Mouse (Mus musculus) spleen, adult 18-20 months (tissue): ENCODE data around the gene Cul9.
A peak's percentile ranks its signal among the peaks of the same experiment; 100 is the strongest.
"Not testable (repeated sequence)": the region's sequence is repeated elsewhere in the genome, so short reads cannot be mapped to it uniquely, and the experiment has no call there.

Experiments
- DNase-seq, 2 experiments: peaks; one replicate each; pipeline ENCODE4 v3.0.0; 2022; ENCODE audit warnings: mixed read lengths in 2 of 2

Cul9 gene

GRCm38 (mm10) chr17:46545813-46546564 lies at the start of gene Cul9:
Cul9 (minus strand) TSS chr17:46546388.
- DNase-seq: peak; percentile 39 to 53

GRCm38 (mm10) chr17:46595336-46595735 lies 49.1 kb upstream of the Cul9 start:
- no peak for DNase-seq

GRCm38 (mm10) chr17:46594606-46595005 lies 48.4 kb upstream of the Cul9 start:
- DNase-seq: no peak

- no peak for DNase-seq
Observed at GRCm38 (mm10) chr17:46593124-46593523, 46.9 kb upstream of the Cul9 start.

- no peak for DNase-seq
Observed at GRCm38 (mm10) chr17:46591406-46591805, 45.2 kb upstream of the Cul9 start.

DNA sequence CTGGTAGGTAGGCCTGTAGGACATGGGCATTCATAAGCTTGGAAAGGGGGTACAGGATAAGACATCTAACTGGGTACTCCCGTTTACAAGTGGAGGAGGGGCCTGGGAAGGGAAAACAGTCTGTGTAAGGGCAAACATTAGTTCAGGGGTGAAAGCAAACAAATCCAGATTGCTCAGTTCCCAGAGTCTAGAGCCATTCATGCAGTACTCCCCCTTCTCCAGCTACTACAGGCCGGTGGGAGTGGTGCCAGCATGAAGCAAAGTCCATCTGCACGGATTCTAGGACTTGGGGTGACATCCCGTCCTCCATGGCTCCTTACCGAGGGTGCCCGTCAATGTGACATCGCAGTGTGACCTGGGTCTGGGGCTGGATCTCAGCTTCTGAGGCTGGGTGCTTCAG lies 44.3 kb upstream of the Cul9 start:
- no peak for DNase-seq

GRCm38 (mm10) chr17:46589635-46590314 lies 43.6 kb upstream of the Cul9 start:
- DNase-seq: no peak

DNA sequence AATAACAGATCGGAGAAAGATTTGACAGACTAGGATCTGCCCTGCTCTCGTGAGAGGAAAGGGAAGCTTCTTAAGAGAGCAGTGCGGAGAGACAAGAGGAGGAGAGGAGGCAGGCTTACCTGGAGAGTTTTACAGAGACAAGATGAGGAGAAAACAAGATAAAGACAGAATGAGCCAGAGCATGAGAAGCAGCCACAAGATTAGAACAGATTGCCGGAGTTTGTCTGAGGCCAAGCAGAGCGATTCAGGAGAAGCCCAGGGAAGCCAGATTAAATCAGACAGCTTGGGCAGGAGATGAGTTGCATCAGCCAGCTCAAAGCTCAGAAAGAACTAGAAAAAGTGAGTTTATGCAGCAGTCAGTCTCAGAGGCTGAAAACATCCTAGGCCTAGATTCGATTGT lies 42.7 kb upstream of the Cul9 start:
- no peak for DNase-seq

DNA sequence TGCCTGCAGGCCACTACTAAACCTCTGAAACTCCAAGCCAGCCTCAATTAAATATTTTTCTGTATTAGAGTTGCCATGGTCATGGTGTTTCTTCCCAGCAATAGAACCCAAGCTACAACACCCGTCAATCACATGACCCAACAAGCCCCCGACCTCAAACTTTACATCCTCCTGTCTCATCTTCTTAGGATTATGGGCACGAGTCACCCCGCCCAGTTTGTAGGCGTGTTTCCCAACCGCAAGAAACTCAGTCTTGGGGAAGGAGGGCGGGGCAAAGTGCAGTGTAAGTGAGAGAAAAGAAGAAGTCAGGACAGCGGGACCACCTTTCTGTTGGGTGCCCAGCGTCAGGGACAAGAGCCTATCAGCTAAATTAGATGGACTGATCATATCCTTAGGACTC lies 42.0 kb upstream of the Cul9 start:
- no peak for DNase-seq

- no peak for DNase-seq
Observed at GRCm38 (mm10) chr17:46586327-46586726, 40.1 kb upstream of the Cul9 start.

GRCm38 (mm10) chr17:46578650-46579049 lies 32.5 kb upstream of the Cul9 start:
- DNase-seq: no peak

DNA sequence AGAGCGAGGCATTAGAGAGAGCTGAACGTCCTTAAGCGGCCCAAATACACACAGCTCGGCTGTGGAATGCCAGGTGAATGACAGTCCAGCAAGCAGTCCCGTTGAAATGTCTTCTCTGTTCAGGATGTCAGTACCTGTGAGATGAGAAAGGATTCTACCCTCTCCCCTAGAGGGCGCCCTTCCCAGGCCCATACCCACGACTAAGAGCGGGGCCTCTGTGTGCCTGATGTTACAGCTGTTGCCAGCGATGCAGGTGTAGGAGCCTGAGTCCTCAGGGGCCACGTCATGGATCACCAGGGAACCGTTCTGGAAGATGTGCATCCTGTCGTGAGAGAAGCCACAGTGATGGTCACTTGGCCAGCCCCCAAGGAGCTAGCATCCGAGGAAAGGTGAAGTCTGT lies 29.9 kb upstream of the Cul9 start:
- peak in 1 of 2 experiments; percentile 21 for DNase-seq

DNA sequence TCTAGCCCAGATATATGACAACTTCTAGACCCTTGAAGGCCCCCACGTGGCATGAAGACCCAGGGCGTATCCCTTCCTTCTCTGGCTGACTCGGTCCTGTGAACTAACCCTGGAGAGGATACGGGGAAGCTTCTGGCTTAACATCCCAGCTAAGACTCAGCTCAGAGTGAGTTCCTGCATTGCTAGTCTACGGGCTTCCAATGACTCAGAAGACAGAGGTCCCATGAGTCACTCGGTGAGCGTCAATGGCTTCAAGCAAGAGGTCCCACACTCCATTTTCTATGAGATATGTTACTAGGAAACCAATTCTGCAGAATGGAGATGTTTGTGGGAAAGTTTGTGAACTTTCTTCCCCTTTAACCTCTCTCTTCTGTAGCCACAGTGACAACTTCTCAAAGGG lies 28.3 kb upstream of the Cul9 start:
- no peak for DNase-seq

DNA sequence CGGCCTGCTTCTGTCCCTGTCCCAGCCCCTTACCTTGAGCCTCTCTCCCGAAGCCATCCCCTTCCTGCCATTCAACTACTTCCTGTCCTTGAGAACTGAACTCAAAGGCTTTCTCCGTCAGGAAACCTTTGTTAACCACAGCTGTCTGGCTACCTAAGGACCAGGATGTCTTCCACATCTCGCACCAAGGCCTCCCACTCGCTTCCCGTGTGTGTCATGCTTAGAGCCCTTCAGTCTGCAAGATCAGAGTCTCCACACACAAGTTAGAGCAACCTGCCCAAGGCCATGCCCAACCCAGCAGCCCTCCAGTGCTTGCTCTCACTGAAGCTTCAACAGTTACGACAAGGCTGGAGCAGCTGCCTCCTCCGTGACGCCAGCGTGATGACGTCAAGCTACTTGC lies 24.8 kb upstream of the Cul9 start:
- DNase-seq: no peak

- no peak for DNase-seq
Observed at GRCm38 (mm10) chr17:46559146-46559545, 13.0 kb upstream of the Cul9 start.

GRCm38 (mm10) chr17:46558151-46558550 lies 12.0 kb upstream of the Cul9 start:
- DNase-seq: no peak

DNA sequence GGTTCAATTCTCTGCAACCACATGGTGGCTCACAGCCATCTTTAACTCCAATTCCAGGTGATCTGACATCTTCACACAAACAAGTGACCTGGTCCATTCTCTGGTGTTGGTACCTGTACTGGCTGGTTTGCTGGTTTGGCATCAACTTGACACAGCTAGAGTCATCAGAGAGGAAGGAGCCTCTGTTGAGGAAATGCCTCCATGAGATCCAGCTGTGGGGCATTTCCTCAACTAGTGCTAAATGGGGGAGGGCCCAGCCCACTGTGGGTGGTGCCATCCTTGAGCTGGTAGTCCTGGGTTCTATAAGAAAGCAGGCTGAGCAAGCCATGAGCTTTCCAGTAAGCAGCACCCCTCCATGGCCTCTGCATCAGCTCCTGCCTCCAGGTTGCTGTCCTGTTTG lies 11.1 kb upstream of the Cul9 start:
- not testable (repeated sequence) for DNase-seq

DNA sequence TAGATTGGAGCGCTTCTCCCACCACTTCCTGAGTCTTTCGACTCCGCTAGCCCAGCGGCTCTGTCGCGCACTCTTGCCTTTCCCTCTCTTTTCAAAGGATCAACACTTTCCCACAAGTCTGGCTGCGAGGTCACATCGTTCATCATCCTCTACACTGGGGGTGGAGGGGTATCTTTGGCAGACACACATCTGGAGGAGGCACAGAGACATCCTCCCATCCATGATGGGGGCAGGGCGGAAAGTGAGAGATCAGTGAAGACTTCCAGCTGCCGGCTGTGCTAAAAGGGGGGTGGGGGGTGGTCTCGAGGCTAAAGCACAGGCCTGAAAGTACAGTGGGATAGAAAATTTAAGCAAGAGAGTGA lies 10.4 kb upstream of the Cul9 start:
- no peak for DNase-seq

DNA sequence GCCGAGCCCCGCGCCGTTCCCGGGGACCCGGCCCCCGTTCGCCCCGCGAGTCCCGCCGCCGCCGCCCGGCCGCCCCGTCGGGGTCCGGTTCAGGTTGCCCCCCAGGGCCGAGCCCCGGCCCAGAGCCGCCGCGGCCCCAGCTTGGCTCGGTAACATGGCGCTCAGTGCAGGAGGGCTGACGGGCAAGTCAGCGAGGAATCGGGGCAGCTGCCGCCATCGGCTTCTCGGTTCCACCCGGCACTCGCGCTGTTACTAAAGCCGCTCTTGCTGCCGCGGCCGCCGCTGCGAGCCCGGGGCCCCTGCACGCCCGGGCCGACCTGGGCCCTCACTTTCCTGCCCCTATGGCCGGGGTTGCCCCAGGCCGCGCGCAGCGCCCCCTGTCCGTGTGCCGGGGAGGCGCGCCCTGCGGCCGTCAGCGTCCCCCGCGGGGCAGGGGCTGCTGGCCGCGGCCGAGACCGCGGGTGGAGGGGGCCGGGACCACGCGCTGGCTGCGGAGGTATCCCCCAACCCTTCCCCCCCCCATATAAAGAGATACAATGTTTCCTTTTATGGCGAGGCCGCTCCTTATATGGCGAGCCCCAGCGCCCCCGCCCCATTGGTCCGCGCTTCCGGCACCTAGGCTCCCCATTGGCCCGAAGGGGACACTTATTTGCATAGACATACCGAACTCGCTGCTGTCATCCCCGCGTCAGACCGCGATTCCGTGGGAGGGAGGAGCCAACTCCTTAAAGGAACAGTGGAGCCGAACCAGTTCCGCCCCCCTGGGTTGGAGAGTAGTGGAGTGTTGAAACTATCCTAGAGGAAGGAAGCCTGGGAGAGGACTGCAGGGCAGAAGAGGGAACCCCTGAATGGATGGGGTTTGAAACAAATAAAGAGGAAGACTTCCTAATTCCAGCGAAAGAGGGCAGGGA lies 9.7 kb upstream of the Cul9 start, which contains the start of gene Srf:
TSS of gene Srf (minus strand) at position 503 of the 911 bp plus-strand sequence.
- peak; percentile 88 to 93 for DNase-seq

DNA sequence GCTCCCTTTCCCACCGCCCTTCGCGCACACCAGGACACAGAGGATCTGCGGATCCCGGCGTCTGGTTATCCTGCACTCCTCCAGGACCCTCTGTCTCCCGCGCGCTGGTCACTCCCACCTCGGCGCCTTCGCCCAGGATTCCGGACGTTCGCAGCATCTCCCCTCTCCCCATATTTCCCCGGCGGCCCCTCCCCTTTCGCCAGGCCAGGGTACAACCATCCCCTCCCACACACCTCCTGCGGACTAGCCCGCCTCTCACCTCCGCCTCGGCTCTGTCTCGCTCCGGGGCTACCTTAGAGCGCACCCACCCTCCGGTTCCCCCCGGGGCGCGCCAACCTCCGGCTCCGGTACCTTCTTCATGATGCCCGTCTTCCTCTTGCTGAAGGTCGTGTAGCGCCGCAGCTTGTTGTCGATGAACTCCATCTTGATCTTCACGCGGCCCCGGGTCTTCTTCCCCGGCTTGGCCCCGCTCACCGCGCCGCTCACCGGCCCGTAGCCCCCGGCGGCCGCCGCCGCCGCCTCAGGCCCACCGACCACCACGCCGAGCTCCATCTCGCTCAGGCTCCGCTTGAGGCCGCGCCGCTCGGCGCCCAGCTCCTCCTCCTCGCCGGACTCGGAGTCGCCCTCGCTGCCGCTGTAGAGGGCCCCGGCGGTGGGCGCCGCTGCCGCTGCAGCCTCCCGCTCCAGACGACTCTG lies 8.9 kb upstream of the Cul9 start:
- peak; percentile 33 to 56 for DNase-seq

DNA sequence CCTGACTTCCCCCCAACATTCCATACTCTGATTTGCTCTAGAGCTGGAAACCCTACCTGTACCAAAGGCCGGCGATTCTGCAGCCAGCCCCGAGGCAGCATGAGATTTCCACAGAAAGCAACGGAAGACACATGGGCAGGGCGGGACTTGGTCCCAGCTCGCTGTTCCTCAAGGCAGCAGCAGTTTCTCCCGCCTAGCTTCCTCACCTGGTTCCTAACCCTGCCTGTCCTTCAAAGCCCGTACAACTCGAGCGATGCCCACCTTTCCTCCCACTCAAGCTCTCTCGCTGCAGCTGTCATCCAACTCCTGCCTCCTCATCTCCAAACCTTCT lies 8.4 kb upstream of the Cul9 start:
- peak in 1 of 2 experiments; percentile 20 for DNase-seq

GRCm38 (mm10) chr17:46553926-46554325 lies 7.7 kb upstream of the Cul9 start:
- no peak for DNase-seq

DNA sequence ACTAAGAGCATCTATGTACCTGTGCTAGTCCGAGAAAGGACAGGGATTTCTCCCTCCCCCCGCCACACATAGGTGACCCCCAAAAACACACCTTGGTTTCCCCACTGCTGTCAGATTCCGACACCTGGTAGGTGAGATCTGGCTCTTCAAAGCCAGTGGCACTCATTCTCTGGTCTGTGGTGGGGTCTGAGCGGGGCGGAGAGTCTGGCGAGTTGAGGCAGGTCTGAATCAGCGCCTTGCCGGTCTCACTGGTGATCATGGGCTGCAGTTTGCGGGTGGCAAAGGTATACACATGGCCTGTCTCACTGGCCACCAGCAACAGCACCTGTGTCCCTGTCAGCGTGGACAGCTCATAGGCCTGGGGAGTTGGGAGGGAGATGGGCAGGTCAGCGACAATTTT lies 7.3 kb upstream of the Cul9 start:
- no peak for DNase-seq
